Mouse (Mus musculus): ENCODE data around the gene Gm10295.

The Gm10295 gene

GRCm38 (mm10) chr7:71355596-71355995, 4.3 kb upstream of the Gm10295 start:
- DNase-seq (ENCODE audit: low spot score in 2 of 2): no peak

- DNase-seq (ENCODE audit: low spot score in 2 of 2): no peak
Measured at GRCm38 (mm10) chr7:71348922-71349321, 2.4 kb downstream of the Gm10295 start.

GRCm38 (mm10) chr7:71324919-71325583, 26.2 kb downstream of the Gm10295 start:
- no peak for DNase-seq (ENCODE audit: low spot score in 2 of 2)

DNA sequence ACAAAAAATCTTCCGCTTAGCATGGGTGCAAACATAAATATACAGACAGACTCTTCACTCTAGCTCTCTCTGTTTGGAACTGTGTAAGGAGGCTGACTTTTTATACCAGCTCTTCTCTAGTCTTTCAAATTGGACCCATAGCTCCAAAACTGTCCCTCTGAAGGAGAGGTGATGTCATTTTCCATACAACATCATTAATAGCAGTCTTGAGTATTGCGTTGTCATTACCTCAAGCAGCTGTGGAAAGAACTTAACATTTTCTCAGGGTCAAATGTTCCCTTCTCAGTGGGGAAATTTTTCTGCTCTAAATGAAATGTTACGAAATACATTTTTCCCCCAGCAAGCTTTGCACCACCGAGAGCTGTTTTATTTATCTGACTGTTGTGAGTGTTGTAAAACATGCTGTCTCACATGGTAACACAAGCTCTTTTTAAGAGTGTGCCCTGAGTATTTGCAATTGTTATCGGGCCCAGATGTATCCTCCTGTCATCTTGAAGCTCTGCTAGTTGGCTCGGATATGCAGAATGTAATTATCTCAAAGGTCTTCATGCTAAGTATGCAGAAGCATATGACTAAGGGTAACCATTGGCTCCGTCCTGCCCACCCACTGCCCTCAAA, 38.0 kb downstream of the Gm10295 start:
- no peak for DNase-seq (ENCODE audit: low spot score in 2 of 2)

- DNase-seq (ENCODE audit: low spot score in 2 of 2): no peak
Measured at GRCm38 (mm10) chr7:71312375-71312774, 38.9 kb downstream of the Gm10295 start.

GRCm38 (mm10) chr7:71311411-71311810, 39.9 kb downstream of the Gm10295 start:
- peak; percentile 66 to 83 for DNase-seq (ENCODE audit: low spot score in 2 of 2)

- no peak for DNase-seq (ENCODE audit: low spot score in 2 of 2)
Measured at GRCm38 (mm10) chr7:71308051-71308450, 43.2 kb downstream of the Gm10295 start.

GRCm38 (mm10) chr7:71302714-71303113, 48.6 kb downstream of the Gm10295 start:
- DNase-seq (ENCODE audit: low spot score in 2 of 2): no peak

All from heart, adult 9 months (tissue).